Mouse (Mus musculus) midbrain, embryonic 13.5 days (tissue): Measurements from ENCODE around the gene Ctnna3. TPM values are rescaled to one million over a fixed set of nuclear protein-coding genes. Genes with fewer than 3 reads are reported as not detected.

Source experiments
- ATAC-seq: fragments of 200-750 bp; cut with Nextera tagmentation; 2 replicates; pipeline ENCODE4 v1.8.0; 2017; ENCODE audit warnings: mild to moderate bottlenecking, moderate TSS enrichment, moderate library complexity
- H3K27ac ChIP-seq: fragments of 300-500 bp; sonication (generic); 2 replicates; pipeline ENCODE4 v1.5.1; 2015; ENCODE audit warnings: inconsistent platforms, mild to moderate bottlenecking, moderate library complexity
- H3K27me3 ChIP-seq: fragments of 300-500 bp; sonication (generic); 2 replicates; pipeline ENCODE4 v1.6.1; 2015; ENCODE audit warnings: mild to moderate bottlenecking, inconsistent platforms
- H3K36me3 ChIP-seq: fragments of 300-500 bp; sonication (generic); 2 replicates; pipeline ENCODE4 v1.6.1; 2015; ENCODE audit warnings: mild to moderate bottlenecking, inconsistent platforms
- H3K4me1 ChIP-seq: fragments of 300-500 bp; sonication (generic); replicated peaks from 2 replicates; pipeline ENCODE4 v1.6.1; 2015; ENCODE audit warnings: inconsistent platforms
- H3K4me2 ChIP-seq: fragments of 300-500 bp; sonication (generic); replicated peaks from 2 replicates; pipeline ENCODE4 v1.6.1; 2015; ENCODE audit warnings: moderate library complexity, mild to moderate bottlenecking, inconsistent platforms
- H3K4me3 ChIP-seq: fragments of 300-500 bp; sonication (generic); replicated peaks from 2 replicates; pipeline ENCODE4 v1.5.1; 2015; ENCODE audit warnings: mild to moderate bottlenecking, inconsistent platforms
- H3K9ac ChIP-seq: fragments of 300-500 bp; sonication (generic); replicated peaks from 2 replicates; pipeline ENCODE4 v1.6.1; 2015; ENCODE audit warnings: mild to moderate bottlenecking, inconsistent platforms
- H3K9me3 ChIP-seq: fragments of 300-500 bp; sonication (generic); 2 replicates; pipeline ENCODE4 v1.6.1; 2016; ENCODE audit warnings: mild to moderate bottlenecking, inconsistent platforms
- WGBS: fragments of 180-500 bp; shearing (Covaris S2); methylation state at CpG from one replicate; pipeline ENCODE4 v1.1.7; 2015; 5-methylcytosine and 5-hydroxymethylcytosine counted together
- polyA plus RNA-seq: library from polyadenylated mRNA; unstranded; fragments of >200 nt; fragmentation: Nextera tagmentation; extraction: Ambion mirVana; gene quantifications from 2 replicates; pipeline ENCODE4 v1.2.1, GENCODE M21; 2015

Ctnna3 gene
- polyA plus RNA-seq, 1 experiment from 2014 or later: 0.23 TPM

- 79% methylated on average over 6 of the region's 6 CpGs for WGBS
- no peak overlapping the region for H3K9ac ChIP-seq
- H3K4me1 ChIP-seq: no peaks in the 10 kb centered on the region
- H3K4me2 ChIP-seq: no peak overlapping the region
- no peak overlapping the region for H3K4me3 ChIP-seq
- no peaks in the 10 kb centered on the region for H3K36me3 ChIP-seq
- H3K27me3 ChIP-seq: no peaks in the 10 kb centered on the region
- ATAC-seq: no peak
- H3K27ac ChIP-seq: no peak overlapping the region
- no peaks in the 10 kb centered on the region for H3K9me3 ChIP-seq
Measured at GRCm38 (mm10) chr10:63781948-63782347, 352.1 kb downstream of the Ctnna3 start.

DNA sequence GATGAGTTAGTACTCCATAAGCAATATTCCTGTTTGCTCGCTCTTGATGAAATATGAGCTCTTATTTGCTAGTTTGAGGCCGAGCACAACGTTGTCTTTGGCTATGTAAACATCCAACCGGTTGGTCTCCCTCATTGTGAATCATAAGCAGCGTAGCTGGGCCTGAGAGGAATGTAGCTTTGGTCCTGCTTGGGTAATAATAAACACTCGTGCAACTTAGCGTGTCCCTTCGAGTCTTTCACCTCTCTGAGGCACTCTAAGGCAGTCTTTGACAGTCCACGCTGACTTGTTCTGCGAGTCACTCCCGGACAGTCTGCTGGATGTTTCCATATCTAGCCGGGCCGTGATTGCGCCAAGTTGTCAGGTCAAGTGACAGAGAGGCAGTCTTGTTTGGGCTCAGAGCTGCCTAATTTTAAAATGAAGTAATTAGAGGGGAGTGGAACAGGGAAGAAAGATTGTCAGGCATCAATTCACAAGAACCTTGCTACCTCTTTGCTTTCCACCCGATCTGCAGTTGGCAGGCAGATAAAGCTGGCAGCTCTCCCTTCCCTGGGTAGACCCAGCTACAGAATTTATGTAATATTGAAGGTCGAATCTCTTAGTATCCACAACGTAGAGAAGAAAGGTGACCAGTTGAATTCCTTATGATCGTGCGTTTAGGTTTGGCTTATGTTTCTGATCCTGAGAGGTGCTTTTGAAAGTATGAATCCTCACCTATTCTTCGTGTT is 355.1 kb downstream of the Ctnna3 start:
- Histone ChIP-seq H3K9ac (no peak overlapping the region), H3K9me3 (no peaks in the 10 kb centered on the region), H3K4me3 (no peak overlapping the region), H3K4me2 (no peak overlapping the region), H3K4me1 (no peaks in the 10 kb centered on the region), H3K27me3 (no peaks in the 10 kb centered on the region), H3K36me3 (no peaks in the 10 kb centered on the region), H3K27ac (no peak overlapping the region)
- ATAC-seq: no peak
- WGBS: 83% methylated on average over 20 of the region's 20 CpGs

DNA sequence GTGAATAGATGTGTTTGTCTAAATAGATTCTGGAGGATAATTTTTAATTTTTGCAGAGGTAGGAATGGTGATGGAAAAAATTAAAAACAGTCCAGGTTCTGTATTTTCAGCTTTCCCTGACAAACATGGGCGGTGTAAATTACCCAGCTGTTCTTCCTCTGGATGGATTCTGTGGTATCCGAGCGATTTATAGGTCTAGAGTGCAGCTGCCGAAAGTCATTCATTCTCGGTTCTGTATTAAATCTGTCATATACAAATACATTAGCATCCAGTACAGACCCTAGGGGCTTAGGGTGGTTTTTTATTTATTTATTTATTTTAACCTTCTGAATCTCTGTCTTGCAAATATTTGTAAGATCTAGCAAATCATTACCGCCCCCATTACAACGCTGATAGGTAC is 356.5 kb downstream of the Ctnna3 start:
- Histone ChIP-seq H3K9me3 (no peaks in the 10 kb centered on the region), H3K4me2 (no peak overlapping the region), H3K4me1 (no peaks in the 10 kb centered on the region), H3K9ac (no peak overlapping the region), H3K4me3 (no peak overlapping the region), H3K36me3 (no peaks in the 10 kb centered on the region), H3K27ac (no peak overlapping the region), H3K27me3 (no peaks in the 10 kb centered on the region)
- 96% methylated on average over 7 of the region's 7 CpGs for WGBS
- ATAC-seq: no peak

DNA sequence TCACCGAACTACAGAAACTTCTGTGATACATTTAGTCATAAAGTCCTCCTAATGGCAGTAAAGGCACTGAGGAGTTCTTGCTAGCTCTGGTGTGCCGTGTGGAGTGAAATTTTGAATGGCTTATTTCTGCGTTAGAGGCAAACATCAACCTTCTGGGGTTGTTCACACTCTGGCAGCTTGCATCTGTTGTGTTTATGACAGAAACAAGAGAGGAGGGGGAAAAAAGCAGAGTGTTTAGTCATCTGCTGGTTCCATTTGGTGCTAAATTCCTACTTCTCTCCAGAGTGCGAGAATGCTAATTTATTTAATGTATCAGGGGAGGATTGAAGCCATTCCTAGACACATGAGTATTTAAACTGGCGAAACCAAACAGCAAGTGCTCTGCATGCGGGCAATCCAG is 374.0 kb downstream of the Ctnna3 start:
- no peaks in the 10 kb centered on the region for H3K4me1 ChIP-seq
- no peak overlapping the region for H3K4me3 ChIP-seq
- 92% methylated on average over 6 of the region's 6 CpGs for WGBS
- no peaks in the 10 kb centered on the region for H3K27me3 ChIP-seq
- no peak overlapping the region for H3K27ac ChIP-seq
- H3K9ac ChIP-seq: no peak overlapping the region
- H3K36me3 ChIP-seq: no peaks in the 10 kb centered on the region
- no peak overlapping the region for H3K4me2 ChIP-seq
- no peak for ATAC-seq
- H3K9me3 ChIP-seq: no peaks in the 10 kb centered on the region

DNA sequence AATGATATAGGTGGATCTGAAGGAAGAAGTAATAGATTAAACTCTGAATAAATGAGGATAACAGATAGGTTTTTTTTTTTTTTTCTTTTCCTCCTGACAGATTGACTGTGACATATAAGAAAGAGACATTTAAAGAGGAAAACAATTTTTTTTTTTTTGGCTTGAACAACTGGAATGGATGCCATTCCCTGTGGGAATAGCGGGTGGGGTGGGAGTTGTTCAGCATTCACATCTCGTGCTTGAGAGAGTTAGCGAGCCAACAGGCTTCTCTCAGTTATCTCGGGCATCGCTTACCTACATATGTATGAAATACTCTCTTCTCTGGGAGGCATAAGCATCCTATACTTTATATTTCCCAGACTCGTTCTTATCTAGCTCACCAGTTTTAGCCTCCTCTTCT is 375.7 kb downstream of the Ctnna3 start:
- Histone ChIP-seq H3K9me3 (no peaks in the 10 kb centered on the region), H3K9ac (no peak overlapping the region), H3K27me3 (no peaks in the 10 kb centered on the region), H3K4me1 (peaks cover 6% of the 10 kb centered on the region; the same call in 1 of the 2 replicates), H3K36me3 (no peaks in the 10 kb centered on the region), H3K27ac (no peak overlapping the region), H3K4me3 (no peak overlapping the region), H3K4me2 (no peak overlapping the region)
- WGBS: 83% methylated on average over 6 of the region's 6 CpGs
- ATAC-seq: no peak

DNA sequence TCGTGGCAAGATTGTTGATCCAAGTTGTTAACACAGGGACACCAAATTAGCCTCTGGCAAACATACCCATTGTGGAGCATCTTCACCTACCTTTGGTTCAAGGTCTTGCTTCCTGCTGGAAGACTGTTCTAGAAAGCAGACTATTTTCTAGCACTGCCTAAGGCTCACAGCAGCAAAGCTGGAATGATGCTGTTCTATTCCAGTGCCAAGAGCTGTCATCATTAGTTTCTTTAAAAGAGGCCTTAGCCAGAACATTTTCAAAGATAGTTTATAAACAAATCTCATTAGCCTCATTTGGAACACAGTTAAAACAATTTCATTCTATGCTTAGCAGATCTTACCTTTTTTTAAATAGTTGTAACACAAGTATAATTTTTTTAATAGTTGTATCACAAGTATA is 376.4 kb downstream of the Ctnna3 start:
- WGBS: 88% methylated on average over 1 of the region's 1 CpGs
- no peaks in the 10 kb centered on the region for H3K36me3 ChIP-seq
- no peak for ATAC-seq

GRCm38 (mm10) chr10:63810043-63810617 is 380.2 kb downstream of the Ctnna3 start:
- no peak overlapping the region for H3K9ac ChIP-seq
- no peaks in the 10 kb centered on the region for H3K27me3 ChIP-seq
- 0 out of 2 replicates have a peak, but pooled peaks have one; percentile 17 for ATAC-seq
- H3K4me2 ChIP-seq: 0 out of 2 replicates have a peak overlapping the region, but pooled peaks have one; percentile 2
- WGBS: 12% methylated on average over 9 of the region's 9 CpGs
- no peak overlapping the region for H3K27ac ChIP-seq
- peaks cover 6% of the 10 kb centered on the region; the same call in 1 of the 2 replicates for H3K4me1 ChIP-seq
- H3K9me3 ChIP-seq: no peaks in the 10 kb centered on the region
- no peaks in the 10 kb centered on the region for H3K36me3 ChIP-seq
- H3K4me3 ChIP-seq: no peak overlapping the region

More for the DNA sequence above, 376.4 kb downstream of the Ctnna3 start:
- no peak overlapping the region for H3K4me2 ChIP-seq
- no peak overlapping the region for H3K9ac ChIP-seq
- H3K27ac ChIP-seq: no peak overlapping the region
- H3K27me3 ChIP-seq: no peaks in the 10 kb centered on the region
- no peaks in the 10 kb centered on the region for H3K9me3 ChIP-seq
- H3K4me1 ChIP-seq: peaks cover 6% of the 10 kb centered on the region; the same call in 1 of the 2 replicates
- no peak overlapping the region for H3K4me3 ChIP-seq

- Histone ChIP-seq H3K9ac (no peak overlapping the region), H3K4me1 (no peaks in the 10 kb centered on the region), H3K27me3 (no peaks in the 10 kb centered on the region), H3K4me2 (no peak overlapping the region), H3K36me3 (no peaks in the 10 kb centered on the region), H3K9me3 (no peaks in the 10 kb centered on the region), H3K27ac (no peak overlapping the region), H3K4me3 (no peak overlapping the region)
- no peak for ATAC-seq
- WGBS: 86% methylated on average over 4 of the region's 4 CpGs
Measured at GRCm38 (mm10) chr10:63839011-63839410, 409.1 kb downstream of the Ctnna3 start.

DNA sequence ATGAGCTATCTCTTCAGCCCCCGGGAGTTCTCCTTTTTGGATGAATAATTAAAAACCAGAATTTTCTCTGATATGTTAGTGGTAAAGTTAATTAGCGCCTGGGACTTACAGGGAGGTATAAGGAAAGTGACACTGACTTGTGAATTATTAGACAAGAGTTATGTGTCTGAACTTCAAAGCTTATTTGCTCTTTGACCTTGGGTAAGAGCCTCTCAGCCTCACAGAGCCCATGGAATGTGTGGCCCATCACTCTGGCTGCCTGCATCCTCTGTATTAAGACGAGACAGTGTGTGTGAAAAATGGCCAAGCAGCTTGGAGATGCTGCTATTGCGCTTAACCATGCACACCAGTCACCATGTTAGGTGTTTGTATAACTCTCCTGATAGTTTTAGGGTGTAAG is 422.0 kb downstream of the Ctnna3 start:
- no peaks in the 10 kb centered on the region for H3K27me3 ChIP-seq
- ATAC-seq: no peak
- H3K9me3 ChIP-seq: no peaks in the 10 kb centered on the region
- no peaks in the 10 kb centered on the region for H3K4me1 ChIP-seq
- WGBS: 91% methylated on average over 4 of the region's 4 CpGs
- H3K27ac ChIP-seq: no peak overlapping the region
- no peak overlapping the region for H3K4me2 ChIP-seq
- H3K36me3 ChIP-seq: no peaks in the 10 kb centered on the region
- no peak overlapping the region for H3K9ac ChIP-seq
- H3K4me3 ChIP-seq: no peak overlapping the region

DNA sequence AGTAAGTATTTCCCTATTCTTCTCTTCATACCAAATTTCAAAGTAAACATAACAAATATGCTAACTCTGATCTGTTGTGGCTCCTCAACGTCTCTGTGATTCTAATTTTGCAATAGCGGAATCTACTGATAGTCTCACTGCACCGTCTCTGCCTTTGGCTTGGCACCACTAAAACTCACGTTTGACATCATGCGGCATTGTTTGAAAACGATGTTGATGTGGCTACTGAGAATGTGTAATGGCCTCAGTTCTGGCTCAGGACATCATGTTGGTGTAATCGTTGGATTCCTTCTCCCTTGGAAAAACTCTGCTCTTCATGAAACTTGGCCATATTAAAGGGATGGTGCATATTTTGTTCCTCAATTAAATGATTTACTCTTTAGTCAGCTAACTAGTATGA is 439.2 kb downstream of the Ctnna3 start:
- Histone ChIP-seq H3K4me1 (no peaks in the 10 kb centered on the region), H3K4me2 (no peak overlapping the region), H3K27me3 (no peaks in the 10 kb centered on the region), H3K27ac (no peak overlapping the region), H3K9ac (no peak overlapping the region), H3K4me3 (no peak overlapping the region), H3K9me3 (no peaks in the 10 kb centered on the region), H3K36me3 (no peaks in the 10 kb centered on the region)
- no peak for ATAC-seq
- 90% methylated on average over 7 of the region's 7 CpGs for WGBS

GRCm38 (mm10) chr10:63880462-63880903 is 450.6 kb downstream of the Ctnna3 start:
- Histone ChIP-seq H3K4me3 (no peak overlapping the region), H3K9ac (no peak overlapping the region), H3K4me1 (no peaks in the 10 kb centered on the region), H3K36me3 (no peaks in the 10 kb centered on the region), H3K27ac (no peak overlapping the region), H3K9me3 (no peaks in the 10 kb centered on the region), H3K4me2 (no peak overlapping the region), H3K27me3 (no peaks in the 10 kb centered on the region)
- no peak for ATAC-seq
- WGBS: 73% methylated on average over 5 of the region's 5 CpGs

GRCm38 (mm10) chr10:63886449-63887088 is 456.7 kb downstream of the Ctnna3 start:
- no peak overlapping the region for H3K27ac ChIP-seq
- H3K27me3 ChIP-seq: no peaks in the 10 kb centered on the region
- no peak overlapping the region for H3K4me2 ChIP-seq
- no peak for ATAC-seq
- H3K4me1 ChIP-seq: no peaks in the 10 kb centered on the region
- no peak overlapping the region for H3K4me3 ChIP-seq
- no peaks in the 10 kb centered on the region for H3K9me3 ChIP-seq
- H3K36me3 ChIP-seq: no peaks in the 10 kb centered on the region
- WGBS: 91% methylated on average over 23 of the region's 23 CpGs
- no peak overlapping the region for H3K9ac ChIP-seq
